Mouse (Mus musculus): ENCODE measurements around the gene Csnk2b.
A peak's percentile ranks its signal among the peaks of the same experiment; 100 is the strongest.

Gene Csnk2b

DNA sequence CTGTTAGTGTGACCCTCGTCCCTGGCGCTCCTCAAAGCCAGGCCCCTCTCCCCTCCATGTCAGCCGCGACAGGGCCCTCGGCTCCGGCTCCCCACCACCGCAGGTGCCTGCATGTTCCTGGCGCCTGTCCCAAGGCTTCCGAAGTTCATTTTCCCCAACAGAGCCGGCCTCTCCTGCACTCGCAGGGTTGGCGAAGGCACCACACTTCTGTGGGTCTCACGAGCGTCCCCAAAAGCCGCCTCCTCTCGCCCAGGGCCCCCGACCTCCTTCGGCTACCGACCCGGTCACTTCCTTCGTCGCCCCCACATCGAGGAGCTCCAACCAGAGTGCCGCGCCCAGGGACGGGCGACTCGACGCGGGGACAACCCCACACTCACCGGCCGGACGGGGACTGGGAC, 1.1 kb downstream of the Csnk2b start:
- peak in 1 of 2 experiments; percentile 75 for DNase-seq

DNA sequence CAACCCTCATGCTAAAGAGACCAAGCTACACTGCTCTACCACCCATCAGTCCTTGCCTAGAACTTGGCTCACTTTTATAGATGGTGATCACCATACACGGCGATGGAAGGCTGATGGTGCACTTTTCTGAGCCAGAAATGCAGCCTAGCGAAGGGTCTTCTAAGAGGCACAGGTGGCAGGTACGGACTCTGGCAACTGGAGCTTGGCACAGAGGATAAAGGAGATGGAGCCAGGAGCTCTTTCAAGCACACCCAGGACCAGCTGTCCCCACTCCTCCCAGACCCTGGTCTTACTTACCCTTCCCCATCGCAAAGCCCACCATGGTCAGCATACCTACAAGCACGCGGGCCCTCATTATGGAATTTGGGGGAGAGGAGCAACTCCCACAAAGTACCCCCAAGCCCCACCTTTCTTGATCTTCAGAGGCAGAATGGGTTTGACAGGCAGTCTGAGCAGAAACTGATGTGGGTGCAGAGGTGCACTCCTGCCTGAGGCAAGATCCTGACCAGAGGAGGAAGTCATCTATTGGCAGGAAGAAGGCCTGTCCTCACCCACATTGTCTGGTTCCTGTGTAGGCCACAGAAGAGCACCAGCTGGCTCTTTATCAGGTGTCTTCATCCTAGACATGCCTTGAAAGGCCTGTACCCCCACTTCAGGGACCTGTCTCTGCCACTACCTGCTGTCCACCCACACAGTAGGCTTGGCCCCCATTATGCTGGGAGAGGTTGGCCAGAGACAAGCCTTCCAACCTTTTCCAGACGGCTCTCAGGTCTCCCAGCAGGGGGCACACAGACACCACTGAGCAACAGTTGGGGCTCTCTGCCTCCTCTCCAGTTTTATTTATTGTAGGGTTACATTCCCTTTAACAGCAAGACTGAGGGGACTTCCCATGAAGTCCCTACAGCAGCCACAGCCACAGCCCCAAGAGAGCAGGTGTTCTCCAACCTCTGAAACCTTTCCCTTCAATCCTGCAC, 6.5 kb downstream of the Csnk2b start, which contains the start of gene Ly6g5b:
TSS of gene Ly6g5b (minus strand) at position 383 of the 974 bp plus-strand sequence.
- DNase-seq, result peak in 1 of 2 experiments; percentile 62

DNA sequence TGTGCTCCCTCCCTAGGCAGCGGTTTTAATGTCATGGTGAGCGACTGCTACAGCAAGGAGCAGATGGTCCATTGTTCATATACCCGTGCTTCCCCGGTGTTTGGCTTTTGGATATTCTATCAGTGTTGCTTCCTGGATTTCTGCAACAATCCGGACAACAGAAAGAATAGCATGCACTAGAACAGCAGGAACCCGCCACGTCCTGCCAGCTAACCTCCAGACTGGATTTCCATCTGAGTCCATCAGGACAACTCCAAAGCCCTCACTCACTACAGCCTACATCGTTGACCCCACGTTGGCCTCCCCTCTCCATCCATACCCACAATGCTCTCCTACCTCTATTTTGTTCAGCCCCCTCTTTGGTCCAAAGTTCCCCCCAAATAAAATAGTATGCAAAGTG, 10.1 kb downstream of the Csnk2b start:
- DNase-seq, result no peak

DNA sequence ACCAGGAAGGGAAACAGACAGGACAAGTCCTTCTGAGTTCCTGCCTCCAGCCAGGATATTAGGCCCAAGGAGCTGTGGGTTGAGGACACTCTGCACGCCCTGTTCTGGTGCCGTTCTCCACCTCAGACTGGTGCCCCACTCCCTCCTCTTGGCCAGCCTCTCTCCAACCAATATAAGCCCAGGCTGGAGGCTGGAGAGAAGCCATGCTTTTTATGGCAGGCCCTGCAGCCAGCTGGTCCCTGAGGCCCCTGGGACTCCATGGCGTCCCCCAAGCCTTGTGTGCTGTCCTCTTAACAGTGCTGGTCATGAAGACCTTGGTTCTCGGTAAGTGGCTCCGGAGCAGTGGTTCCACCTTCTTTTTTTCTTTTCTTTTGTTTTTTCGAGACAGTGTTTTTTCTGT, 13.8 kb downstream of the Csnk2b start, which contains the start of gene Ly6g5c:
TSS of gene Ly6g5c (plus strand) at position 183 of the 400 bp plus-strand sequence.
- peak; percentile 71 to 73 for DNase-seq

DNA sequence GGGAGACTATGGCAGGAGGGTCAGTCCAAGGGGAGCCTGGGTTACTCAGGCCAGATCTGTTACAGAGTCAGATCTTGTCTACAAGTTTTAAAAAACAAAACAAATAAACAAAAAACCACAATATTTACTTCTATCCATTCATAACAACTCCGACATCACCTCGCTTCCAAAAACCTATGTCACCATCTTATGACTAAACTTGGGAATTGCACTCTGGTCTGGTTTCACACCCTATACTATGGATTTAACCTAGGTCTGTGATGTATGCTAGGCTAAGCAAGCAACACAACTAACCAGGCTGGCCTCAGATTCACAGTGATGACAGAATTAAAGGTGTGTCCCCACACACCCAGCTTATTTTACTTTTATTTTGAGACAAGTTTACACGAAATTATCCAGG, 15.3 kb downstream of the Csnk2b start:
- no peak for DNase-seq

DNA sequence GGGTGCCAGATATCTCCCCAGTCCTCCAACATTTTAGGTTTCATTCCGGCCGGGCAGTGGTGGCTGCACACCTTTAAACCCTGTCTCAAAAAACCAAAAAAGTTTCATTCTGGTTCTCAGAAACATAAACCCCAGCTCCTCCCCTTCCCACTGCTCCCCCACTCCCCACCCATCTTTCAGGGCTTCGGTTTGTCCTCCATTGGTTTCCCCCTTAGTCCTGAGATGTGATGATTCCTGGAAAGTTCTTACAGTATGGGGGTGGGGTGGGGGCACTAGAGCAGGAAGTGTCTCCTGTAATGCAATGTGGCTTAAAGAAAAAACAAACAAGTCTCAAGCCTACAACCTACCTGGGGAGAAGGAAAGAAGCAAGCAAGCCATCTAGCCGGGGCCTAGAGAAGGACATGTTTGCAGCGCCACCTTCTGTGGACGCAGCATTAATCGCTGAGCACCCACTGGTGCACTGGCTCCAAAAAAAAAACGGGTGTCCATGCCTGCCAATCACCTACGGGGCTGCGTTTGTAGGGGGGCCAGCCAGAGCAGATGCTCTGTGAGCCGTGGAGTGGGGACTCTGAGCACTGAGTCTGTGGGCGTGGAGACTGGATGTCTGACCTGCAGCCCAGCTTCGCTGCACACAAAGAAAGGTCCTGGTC, 16.0 kb downstream of the Csnk2b start:
- peak; percentile 77 to 82 for DNase-seq

DNA sequence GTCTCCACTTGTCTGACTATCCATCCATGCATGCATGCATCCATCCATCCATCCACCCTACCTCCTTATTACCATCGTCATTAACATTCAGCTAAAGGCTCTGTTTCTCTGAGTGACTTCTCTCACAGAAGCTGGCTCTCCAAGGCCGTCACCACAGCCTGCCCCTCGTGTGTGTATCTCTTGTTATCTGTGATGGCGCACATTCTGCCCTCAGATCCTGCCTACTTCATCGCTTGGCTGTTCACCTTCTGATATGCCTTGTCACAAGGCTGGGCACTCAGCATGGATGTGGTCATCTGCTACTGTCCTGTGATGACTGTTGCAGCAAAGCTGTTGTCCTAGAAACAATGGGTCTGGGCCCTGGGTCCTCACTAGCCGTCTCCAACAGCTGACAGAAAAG, 17.1 kb downstream of the Csnk2b start:
- peak in 1 of 2 experiments; percentile 19 for DNase-seq

DNA sequence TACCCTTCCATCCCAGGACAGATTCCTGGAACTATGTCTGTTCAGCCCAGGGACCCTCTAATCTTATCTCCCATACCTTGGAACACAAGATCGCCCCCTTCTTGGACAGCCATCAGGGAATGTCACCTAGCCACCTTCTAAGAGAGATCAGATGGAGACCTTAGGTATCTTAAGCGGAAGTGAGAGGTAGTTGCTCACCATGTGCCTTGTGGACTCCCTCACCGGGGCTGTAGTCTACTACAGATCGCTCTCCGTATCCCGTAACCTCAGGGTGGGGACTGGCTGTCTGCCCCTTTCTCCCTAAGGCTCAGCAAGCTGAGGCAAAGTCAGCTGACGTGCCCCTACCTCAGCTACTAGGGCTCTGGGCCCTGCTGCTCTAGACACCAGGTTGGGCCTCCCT, 17.8 kb downstream of the Csnk2b start:
- no peak for DNase-seq

DNA sequence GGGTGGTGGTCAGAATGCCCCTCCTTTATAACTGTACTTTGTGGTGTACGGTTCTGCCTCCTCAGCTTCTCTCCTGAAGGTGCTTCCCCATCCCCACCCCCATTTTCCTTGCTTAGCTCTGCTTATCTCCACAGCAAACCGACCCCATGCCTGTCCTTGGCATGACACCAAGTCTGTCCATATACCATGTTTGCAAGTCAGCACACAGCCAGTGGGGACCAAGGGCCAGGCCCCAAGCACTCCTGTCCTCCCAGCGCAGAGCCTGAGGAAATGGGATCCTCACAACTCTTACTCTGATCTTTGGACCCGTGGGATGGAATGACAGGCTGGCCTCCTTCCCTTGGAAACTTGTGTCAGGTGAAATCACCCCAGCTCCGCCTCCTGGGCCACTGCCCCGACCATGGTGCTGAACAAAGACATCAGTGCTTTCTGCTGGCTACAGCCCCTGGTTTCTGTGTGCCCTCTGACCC, 18.6 kb downstream of the Csnk2b start:
- DNase-seq, result peak in 1 of 2 experiments; percentile 47

DNA sequence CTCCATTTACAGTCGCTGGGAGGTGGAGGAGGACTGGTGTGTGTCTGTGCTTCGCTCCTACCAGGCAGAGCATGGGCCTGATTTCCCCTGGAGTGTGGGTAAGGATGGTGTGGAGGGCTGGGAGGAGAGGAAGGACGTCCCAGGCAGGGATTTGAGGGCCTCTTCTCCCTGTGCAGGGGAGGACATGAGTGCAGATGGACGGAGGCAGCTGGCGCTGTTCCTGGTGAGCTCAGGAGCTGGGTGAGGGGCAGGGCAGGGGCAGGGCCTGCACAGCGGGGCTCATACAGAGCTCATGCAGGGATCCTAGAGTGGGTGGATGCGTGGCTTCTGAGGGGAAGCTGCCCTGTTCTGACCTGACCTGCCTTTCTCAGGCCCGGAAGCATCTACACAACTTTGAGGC, 19.6 kb downstream of the Csnk2b start:
- peak; percentile 44 to 63 for DNase-seq

DNA sequence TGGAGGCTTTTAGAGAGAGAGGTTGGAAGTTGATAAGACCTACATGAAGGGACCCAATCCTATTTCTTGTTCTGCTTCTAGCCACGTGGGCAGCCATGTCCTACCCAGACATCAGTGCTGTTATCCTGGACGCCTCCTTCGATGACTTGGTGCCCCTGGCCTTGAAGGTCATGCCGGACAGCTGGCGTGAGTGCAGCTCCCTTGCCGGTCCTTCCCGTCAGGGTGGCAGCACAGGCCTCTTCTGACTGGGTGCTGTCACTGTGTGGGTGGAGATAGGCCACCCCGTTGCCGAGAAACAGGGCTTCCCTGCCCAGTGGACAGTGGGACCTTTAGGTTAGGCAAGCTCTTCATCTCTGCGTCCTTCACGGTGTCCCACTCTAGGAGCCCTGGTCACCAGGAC, 20.7 kb downstream of the Csnk2b start:
- DNase-seq, result no peak

DNA sequence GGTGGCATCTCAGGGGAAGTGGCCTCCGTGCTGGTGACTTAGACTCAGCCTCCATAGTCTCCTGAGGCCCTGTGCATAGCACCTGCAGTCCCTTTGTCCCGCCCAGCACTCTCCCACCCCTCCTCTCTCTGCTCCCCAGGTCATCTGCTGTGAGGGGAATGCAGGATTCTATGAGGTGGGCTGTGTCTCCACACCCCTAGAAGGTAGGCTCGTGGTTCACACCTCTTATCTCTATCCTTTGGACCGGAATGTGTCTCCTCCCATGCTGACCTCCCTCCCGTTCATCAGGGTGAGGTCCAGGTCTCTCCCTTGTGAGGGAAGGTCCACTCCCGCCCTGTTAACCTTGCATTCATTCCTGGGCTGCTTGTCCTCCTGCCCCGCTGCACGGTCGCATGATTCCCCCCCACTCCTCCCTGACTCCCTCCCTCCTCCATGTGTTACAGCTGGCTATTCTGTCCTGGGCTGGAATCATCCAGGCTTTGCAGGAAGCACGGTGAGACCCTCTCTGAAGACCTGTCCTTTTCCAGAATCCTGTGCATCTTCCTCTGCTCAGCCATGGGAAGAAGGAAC, 21.6 kb downstream of the Csnk2b start:
- peak in 1 of 2 experiments; percentile 29 for DNase-seq

DNA sequence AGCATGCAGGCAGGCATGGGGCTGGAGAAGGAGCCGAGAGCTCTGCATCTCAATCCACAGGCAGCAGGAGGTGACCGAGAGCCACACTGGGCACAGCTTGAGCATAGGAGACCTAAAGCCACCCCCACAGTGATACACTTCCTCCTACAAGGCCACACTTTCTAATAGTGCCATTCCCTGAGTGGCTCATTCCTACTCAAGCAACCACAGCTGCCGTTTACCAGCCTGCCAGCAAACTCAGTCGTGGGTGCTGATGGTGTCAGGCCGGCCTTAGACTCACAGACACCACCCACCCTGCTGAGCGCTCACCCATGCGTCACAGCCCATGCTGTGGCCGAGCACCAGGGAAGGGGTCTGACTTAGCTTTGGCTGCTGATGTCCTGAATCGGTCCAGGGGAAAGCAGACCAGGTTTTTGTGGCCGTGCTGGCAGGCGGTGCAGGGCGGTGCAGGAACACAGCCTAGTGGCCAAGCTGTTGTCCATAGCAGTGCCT, 24.6 kb downstream of the Csnk2b start:
- DNase-seq, result peak; percentile 79 to 82

DNA sequence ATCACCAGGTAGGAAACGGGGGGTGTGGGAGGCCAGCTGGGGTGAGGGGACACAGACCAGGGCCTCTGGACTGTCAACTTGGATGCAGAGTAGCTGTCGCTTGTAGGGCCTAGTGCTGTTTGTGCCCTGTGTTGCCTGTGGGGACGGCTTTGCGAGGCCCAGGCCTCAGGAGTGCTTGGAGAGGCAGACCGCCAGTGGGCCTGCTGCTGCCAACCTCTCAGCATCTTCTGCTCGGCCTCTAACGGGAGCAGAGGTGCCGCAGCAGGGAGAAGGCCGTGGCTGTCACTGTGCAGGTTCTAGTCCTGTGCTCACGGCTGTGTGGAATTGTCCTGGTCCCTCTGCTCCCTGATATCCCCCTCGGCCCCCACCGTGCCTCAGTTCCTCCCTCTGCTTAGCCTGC, 25.3 kb downstream of the Csnk2b start:
- peak; percentile 61 to 63 for DNase-seq

DNA sequence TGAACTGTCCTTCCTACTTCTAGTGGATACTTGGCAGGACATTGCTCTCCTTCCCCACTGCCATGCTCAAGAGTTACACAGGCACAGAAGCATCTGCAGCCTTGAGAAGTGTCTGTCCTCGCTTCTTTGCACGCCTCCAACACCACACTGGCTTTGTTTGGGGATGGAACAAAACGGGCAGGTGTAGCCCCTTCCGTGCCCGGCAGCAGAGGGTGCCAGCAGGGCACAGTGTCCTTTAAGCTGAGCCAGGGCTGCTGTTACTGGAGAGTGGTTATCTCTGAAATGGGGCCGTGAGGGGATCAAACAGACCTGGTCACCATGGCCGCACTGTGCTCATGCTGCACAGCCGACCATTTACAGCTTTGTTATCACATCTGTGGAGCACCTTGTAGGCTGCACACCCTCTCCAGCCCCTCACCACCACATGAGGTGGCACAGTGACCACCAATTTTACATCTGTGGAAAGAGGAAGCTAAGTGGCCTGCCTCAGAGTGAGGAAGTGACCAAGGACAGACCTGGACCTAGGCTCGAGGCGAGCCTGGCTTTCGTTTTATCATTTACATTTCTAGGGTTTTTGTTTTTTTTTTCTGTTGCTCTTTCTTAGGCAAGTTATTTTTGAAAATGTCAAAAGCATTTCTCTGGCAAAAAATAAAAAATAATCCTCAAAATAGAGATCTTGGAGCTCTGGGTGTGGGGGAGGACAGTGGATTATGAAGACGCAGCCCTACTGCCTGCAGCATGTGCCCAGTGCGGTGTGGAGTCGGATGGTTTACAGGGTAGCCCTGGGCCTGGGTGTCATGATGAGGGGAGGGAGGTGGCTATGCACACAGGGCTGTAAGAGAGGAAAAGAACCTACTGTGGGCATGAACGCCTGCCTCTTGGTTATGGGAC, 27.1 kb downstream of the Csnk2b start:
- DNase-seq, result peak in 1 of 2 experiments; percentile 40

DNA sequence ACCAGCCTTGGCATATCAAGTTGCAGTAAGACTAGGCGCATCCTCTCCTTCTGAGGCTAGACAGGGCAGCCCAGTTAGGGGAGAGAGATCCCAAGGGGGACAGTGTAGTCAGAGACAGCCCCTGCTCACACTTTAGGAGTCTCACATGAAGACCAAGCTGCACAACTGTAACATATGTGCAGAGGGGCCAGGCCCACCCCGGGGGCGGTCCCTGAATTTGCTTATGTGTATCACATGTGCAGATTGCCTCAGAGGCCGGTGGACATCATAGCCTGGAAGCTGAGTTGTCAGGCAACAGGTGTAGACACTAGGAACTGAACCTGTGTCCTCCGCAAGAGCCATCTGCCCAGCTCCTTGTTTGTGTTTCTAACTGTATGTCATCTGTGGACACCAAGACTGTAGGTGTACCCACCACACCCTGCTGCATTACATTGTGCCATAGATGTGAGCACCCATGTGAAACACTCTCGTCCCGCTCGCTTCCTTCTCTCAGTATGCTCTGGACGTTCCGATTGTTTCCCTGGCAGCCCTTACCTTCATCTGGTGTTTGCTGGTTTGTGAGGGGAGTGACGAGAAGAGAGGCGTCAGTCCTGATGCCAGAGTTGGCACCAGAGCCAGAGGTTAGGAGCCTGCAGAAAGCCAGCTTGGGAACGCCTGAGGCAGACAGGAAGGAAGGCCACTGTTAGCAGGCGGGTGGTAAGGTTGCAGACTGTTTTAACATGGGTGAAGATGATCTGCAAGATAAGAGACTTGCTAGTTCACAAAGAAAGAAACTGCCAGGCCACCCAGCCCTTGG, 29.3 kb downstream of the Csnk2b start:
- no peak for DNase-seq

DNA sequence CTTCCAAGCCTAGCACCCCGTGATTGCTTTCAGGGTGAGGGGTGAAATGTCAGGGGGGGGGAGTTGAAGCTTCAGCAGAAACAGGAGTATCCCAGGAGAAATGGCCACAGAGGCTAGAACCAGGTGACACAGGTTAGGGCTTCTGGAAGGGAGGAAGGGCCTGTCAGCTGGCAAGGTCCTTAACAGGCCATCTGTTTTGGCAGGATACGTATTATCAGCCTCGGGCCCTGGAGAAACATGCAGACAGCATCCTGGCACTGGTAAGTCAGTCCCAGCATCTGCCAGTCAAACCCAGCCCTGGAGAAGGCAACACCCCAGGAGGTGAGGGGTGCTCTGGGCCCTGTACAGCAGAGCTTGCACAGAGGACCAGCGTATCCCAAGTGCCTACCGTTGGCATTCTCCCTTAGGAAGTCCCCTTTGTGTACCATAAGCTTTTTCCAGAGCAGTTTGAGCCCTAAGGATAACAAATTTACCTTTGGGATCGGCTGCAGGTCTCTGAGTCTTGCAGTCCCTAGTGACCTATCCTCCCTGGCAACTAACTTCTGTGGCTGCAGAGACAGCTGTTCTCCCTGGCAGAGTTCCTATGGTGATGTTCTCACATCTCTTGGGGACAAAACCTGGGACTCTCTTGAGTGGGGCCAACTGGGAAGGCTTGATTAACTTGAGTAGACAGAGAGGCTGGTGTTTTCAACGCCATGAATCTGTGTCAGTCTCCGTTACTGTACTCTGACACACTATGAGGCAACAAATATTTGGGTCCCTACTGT, 31.5 kb downstream of the Csnk2b start:
- peak; percentile 87 for DNase-seq

DNA sequence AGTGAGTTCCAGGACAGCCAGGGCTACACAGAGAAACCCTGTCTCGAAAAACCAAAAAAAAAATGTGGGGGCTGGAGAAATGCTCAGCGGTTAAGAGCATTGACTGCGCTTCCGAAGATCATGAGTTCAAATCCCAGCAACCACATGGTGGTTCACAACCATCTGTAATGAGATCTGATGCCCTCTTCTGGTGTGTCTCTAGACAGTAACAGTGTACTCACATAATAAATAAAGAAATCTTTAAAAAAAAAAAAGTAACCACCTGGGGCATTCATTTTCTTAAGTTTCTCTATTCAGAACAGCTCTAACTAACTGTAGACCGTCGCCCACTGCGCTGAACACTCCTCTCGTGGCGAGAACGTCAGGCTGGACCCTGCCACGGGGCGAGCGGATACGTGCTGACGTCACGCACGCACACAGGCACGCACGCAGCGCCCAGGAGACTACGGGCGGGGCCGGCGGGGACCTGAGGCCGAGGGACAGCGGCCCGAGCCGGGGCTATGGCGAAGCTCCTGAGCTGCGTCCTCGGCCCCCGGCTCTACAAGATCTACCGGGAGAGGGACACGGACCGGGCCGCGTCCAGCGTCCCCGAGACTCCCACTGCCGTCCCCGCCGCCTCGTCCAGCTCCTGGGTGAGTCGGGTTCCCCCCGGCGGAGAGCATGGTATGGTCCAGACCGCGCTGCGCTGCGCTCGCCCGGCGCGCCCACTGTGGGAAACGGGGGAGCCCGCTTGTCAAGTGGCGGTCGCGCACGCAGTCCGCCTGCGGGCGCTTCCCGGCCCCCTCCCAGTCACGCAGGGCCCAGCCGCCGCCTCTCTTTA, 32.8 kb downstream of the Csnk2b start, which contains the start of gene Abhd16a:
TSS of gene Abhd16a (plus strand) at position 439 of the 820 bp plus-strand sequence.
- peak; percentile 96 to 97 for DNase-seq

DNA sequence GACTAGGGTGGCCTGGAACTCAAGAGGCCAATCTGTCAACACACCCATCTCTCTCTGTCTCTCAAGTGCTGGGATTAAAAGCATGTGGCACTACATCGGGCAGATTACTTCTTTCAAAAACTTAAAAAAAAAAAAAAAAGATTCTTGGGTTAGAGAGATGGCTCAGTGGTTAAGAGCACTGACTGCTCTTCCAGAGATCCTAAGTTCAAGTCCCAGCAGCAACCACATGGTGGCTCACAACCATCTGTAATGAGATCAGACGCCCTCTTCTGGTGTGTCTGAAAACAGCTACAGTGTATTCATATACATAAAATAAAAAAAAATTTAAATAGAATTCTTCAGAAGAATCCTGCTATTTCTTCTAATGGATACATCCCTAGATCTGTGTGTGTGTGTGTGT, 33.7 kb downstream of the Csnk2b start:
- peak in 1 of 2 experiments; percentile 48 for DNase-seq

Data from cerebellum, postnatal 25 days (tissue).